Mouse (Mus musculus) brain, embryonic 14.5 days (tissue): Measurements from ENCODE around the gene Tsc2.

ENCODE experiments used
- CTCF ChIP-seq: fragments of 200-500 bp; IDR thresholded peaks from 2 replicates; pipeline ENCODE4 v1.5.1; 2012; ENCODE audit warnings: inconsistent platforms, mild to moderate bottlenecking, moderate library complexity, borderline replicate concordance; ENCODE audit not compliant: insufficient read depth, insufficient read length; ENCODE audit errors: extremely low read depth
- POLR2A ChIP-seq: fragments of 200-500 bp; IDR thresholded peaks from 2 replicates; pipeline ENCODE4 v1.6.1; 2012; ENCODE audit warnings: mild to moderate bottlenecking, inconsistent platforms, borderline replicate concordance; ENCODE audit not compliant: poor library complexity, insufficient read depth, insufficient read length, severe bottlenecking; ENCODE audit errors: extremely low read depth

- no peak for TF ChIP-seq POLR2A
- TF ChIP-seq CTCF: no peak
These were observed 2.6 kb upstream of the Tsc2 start for GRCm38 (mm10) chr17:24635024-24635423.
